Mouse (Mus musculus) testis, adult 2 months (tissue): ENCODE measurements at regions not wholly inside any gene's neighbourhood (a gene's known extent, or its start where the extent isn't known, plus 50 kb on each side); places are given as distances from the start of the nearest gene placed in this dataset.

ENCODE experiments used
- CTCF ChIP-seq: fragments of 200-500 bp; IDR thresholded peaks from 2 replicates; pipeline ENCODE4 v1.5.1; 2012; ENCODE audit warnings: low read depth, mild to moderate bottlenecking, inconsistent platforms, low read length, moderate library complexity; ENCODE audit not compliant: control insufficient read depth, insufficient read depth, insufficient replicate concordance
- POLR2A ChIP-seq: fragments of 200-500 bp; IDR thresholded peaks from 2 replicates; pipeline ENCODE4 v1.6.1; 2012; ENCODE audit warnings: low read depth, mild to moderate bottlenecking, inconsistent platforms, low read length, moderate library complexity; ENCODE audit not compliant: control insufficient read depth

DNA sequence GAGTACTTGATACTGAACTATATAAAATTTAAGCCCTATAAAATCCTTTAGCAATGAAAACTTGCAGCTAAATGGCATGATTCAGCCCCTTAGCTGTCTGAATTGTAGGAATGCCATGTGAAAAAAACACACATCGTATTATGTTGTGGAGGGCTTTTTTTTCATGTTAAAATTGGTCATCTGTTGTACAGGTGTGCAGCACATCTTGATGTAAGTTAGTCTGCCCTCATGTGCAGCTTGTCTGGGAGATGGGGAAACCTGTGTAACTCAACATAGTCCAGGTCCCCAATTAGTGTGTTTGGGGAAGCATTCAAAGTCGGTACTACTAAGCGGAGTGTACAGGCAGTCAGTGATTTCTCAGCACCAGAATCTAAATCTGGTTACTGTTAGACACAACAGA, 316.9 kb upstream of the Meox2 start:
- TF ChIP-seq CTCF (no peak), POLR2A (no peak)
